Mouse (Mus musculus): ENCODE measurements around the gene Rassf6. TPM values are rescaled to one million over a fixed set of nuclear protein-coding genes. Genes with fewer than 3 reads are reported as not detected.

The Rassf6 gene
- 0.32 and 0.34 TPM in 2 replicates for polyA plus RNA-seq (2012; rRNA removed)

DNA sequence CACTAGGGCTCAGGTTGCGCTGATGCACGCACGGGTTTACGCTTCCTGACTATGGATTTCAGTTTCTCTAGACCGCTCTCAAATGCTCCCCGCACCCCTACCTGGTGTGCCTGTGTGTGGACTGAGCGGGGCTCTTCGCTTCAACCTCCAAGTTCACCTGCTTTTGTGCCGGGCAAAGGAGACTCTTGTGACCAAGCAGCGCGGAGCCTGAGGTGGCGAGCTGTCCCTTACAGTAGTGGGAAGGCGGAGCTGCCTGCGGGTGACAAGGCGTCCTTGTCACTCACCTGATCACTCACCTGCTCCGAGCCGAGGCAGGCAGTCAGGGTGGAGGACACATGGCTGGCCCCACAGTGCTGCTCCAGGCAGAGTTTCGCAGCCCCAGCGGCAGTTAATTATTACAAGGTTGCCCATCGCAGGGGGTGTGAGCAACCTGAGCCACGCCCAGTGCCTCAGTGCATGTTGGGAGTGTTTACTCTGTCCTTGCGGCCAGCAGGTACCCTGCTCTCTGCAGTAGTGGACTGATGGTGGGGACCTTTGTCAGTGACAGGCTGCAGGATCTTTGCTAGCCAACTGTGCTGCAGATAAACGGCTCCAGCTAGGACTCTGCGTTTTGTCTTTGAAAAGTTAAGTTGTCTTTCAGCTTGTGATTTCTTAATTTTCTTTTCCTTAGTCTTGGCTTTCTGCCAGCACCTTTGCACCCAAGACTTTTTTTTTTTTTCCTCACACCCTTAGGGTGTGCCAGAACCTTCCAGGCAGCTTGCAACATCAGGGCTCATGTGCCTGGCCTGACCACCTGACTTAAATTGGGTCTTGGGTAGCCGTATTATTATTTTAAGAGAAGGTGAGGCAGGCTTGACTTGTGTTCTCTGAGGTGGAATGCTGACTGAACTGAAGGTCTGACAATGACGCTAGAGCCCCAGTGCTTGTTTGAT, at the start of gene Rassf6:
TSS of gene Rassf6 (minus strand) at position 372 of the 932 bp plus-strand sequence.
- no peak for DNase-seq (ENCODE audit: extremely low spot score in 1 of 2, low spot score in 1 of 2)

- DNase-seq (ENCODE audit: extremely low spot score in 1 of 2, low spot score in 1 of 2), result no peak
Measured at GRCm38 (mm10) chr5:90689426-90690128, 49.1 kb upstream of the Rassf6 start.

GRCm38 (mm10) chr5:90687913-90688312, 47.5 kb upstream of the Rassf6 start:
- no peak for DNase-seq (ENCODE audit: extremely low spot score in 1 of 2, low spot score in 1 of 2)

DNA sequence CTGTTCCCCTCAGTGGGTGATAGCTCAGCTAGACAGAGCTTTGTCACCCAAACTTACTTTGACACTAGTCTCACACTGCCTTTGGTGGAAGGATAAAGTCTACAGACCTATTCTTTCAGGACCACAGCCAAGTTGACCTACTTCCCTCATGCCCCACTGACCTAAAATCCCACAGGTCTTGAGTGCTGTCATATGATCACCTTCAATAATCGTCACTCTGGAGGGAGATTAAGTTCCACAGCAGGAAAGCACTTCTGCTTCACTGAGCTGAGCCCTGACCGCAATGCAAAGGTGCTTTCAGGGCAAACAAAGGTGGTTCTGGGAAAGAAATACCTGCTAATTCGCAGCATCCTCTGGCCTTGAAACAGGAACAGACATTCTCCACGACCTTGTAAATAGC, 44.5 kb upstream of the Rassf6 start:
- DNase-seq (ENCODE audit: extremely low spot score in 1 of 2, low spot score in 1 of 2), result no peak

GRCm38 (mm10) chr5:90681842-90682241, 41.4 kb upstream of the Rassf6 start:
- no peak for DNase-seq (ENCODE audit: extremely low spot score in 1 of 2, low spot score in 1 of 2)

DNA sequence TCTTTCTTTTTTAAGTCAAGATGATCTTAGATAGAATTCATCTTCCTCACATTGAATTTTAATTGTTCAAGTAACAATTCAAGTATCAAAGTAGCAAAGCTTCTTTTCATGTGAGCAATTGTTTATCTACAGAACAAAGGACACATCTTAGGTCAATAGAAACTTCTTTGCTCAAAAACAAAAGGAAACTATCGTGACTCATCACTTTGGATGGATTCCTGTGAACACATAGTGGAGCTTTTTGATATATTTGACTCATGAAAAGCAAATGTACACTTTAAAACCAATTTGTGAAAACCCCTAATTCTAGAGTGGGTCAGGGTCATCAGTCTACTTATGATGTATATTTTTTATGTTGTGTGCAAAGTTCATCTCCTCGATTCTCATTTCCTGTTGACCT, 37.1 kb upstream of the Rassf6 start:
- no peak for DNase-seq (ENCODE audit: extremely low spot score in 1 of 2, low spot score in 1 of 2)

GRCm38 (mm10) chr5:90661852-90662251, 21.4 kb upstream of the Rassf6 start:
- no peak for DNase-seq (ENCODE audit: extremely low spot score in 1 of 2, low spot score in 1 of 2)

DNA sequence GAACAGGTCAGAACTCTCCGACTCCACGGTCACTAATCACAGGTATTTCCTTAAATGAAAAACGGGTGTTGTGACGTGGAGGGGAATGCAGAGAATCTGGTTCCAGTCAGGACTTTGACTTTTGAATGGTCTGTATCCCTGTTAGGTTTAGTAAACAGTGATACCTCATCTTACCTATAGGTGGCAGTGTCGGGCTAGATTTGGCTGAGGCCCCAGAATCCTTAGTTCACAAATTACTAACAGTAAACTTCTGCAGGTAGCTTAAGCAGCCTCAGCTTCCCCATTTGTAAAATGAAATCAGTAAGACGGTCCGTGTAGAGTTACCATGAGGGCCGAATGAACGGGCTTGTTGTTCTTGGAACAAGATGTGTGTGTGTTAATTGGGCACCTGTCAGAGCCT, 21.0 kb upstream of the Rassf6 start:
- DNase-seq (ENCODE audit: extremely low spot score in 1 of 2, low spot score in 1 of 2), result peak in 1 of 2 experiments; percentile 81

DNA sequence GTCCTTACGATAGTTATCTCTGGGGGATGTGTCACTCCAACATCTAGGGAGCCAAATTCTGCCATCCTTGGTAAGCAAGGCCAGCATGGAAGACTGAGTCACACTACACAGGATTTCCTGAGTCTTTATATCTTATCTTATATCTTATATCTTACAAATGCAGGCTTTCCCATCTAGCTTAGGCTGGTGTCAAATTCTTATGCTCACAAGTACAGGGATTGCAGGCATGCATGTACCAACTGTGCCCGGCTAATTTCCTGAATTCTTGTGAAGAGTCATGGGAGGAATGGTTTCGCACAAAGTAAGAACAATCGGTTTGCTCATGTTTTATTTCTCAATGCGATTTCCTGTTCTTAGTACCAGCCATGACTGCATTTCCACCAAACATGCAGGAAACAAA, 20.0 kb upstream of the Rassf6 start:
- DNase-seq (ENCODE audit: extremely low spot score in 1 of 2, low spot score in 1 of 2), result no peak

- no peak for DNase-seq (ENCODE audit: extremely low spot score in 1 of 2, low spot score in 1 of 2)
Measured at GRCm38 (mm10) chr5:90656681-90657080, 16.2 kb upstream of the Rassf6 start.

DNA sequence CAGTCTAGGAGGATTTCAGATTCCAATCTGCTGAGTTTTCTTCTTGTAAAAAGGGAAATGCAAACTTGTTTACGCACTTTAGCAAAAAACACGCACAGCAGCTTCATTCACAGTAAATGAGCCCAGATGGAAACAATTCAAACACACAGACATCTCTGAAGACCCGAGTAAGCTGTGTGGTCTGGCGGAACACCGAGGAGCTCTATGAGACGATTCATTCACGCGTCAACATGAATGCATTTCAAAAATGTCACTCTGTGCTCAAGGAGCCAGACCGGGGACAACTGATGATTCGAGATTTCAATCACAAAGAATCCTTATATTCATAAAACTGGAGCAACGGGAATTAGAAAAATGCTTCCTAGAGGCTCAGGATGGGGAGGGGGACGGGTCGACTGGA, 15.4 kb upstream of the Rassf6 start:
- DNase-seq (ENCODE audit: extremely low spot score in 1 of 2, low spot score in 1 of 2), result no peak

GRCm38 (mm10) chr5:90654798-90655197, 14.3 kb upstream of the Rassf6 start:
- DNase-seq (ENCODE audit: extremely low spot score in 1 of 2, low spot score in 1 of 2), result no peak

GRCm38 (mm10) chr5:90652724-90653123, 12.3 kb upstream of the Rassf6 start:
- peak; percentile 38 to 93 for DNase-seq (ENCODE audit: extremely low spot score in 1 of 2, low spot score in 1 of 2)

- DNase-seq (ENCODE audit: extremely low spot score in 1 of 2, low spot score in 1 of 2), result no peak
Measured at GRCm38 (mm10) chr5:90650466-90651150, 10.2 kb upstream of the Rassf6 start.

- no peak for DNase-seq (ENCODE audit: extremely low spot score in 1 of 2, low spot score in 1 of 2)
Measured at GRCm38 (mm10) chr5:90647473-90647872, 7.0 kb upstream of the Rassf6 start.

DNA sequence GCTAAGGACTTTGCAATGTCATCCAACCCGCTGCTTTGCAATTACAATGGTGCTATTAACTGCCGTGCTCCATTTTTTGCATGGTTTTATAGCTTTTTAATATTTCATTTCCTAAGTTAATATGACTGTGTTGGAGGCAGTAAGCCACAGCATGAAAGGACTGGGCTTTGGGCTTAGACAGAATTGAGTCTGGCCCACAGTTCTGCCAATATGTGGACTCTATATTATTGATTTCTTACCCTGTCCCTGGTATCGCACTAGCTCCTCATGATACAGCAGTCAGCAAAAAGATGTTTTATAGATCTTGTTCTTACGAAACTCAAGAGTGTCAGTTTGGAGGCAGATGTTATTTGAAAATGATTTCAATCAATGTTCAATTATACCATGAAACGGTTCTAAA, 5.9 kb upstream of the Rassf6 start:
- DNase-seq (ENCODE audit: extremely low spot score in 1 of 2, low spot score in 1 of 2), result no peak

- no peak for DNase-seq (ENCODE audit: extremely low spot score in 1 of 2, low spot score in 1 of 2)
Measured at GRCm38 (mm10) chr5:90645579-90645978, 5.1 kb upstream of the Rassf6 start.

GRCm38 (mm10) chr5:90641218-90641610, 757 bp upstream of the Rassf6 start:
- no peak for DNase-seq (ENCODE audit: extremely low spot score in 1 of 2, low spot score in 1 of 2)

DNA sequence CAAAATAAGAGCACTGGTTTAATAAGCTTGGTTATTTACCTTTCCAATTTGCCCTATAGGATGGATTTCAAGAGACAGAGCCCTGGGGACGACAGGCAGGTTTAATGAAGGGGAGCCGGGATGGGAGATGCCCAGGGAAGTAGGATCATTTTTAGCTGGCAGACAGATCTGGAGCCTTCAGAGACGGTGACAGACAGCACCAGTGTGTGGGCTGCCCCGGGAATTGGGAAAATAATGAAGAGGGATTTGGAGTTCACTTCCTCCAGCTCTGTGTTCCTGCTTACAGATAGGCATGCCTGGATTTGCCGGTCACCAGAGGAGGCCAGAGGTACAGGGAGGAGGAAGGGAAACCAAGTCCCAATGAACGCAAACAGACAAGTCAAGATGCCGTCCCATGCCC, 5.6 kb downstream of the Rassf6 start:
- no peak for DNase-seq (ENCODE audit: extremely low spot score in 1 of 2, low spot score in 1 of 2)

- no peak for DNase-seq (ENCODE audit: extremely low spot score in 1 of 2, low spot score in 1 of 2)
Measured at GRCm38 (mm10) chr5:90628530-90628929, 11.9 kb downstream of the Rassf6 start.

DNA sequence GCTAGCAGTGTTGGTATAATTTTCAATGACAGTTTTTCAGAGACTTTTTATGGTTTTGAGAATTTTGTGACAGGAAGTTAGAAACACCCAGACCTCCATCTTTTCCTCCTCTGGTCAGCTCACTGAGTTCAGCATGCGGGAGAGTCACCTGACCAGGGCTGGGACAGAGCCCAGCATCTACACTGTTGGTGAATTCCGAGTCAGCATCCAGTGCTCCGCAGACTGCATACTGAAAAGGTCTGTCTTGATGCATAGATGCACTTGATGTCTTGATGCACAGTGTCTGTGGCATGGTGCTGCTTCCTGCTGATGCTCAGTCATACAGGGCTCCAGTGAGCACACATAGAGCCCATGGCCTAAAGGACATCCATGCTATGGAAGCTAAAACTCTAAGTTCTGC, 12.4 kb downstream of the Rassf6 start:
- no peak for DNase-seq (ENCODE audit: extremely low spot score in 1 of 2, low spot score in 1 of 2)

All from frontal cortex, adult 2 months (tissue).